Mouse (Mus musculus): ENCODE measurements around the gene Zc3h12a.

Gene Zc3h12a

DNA sequence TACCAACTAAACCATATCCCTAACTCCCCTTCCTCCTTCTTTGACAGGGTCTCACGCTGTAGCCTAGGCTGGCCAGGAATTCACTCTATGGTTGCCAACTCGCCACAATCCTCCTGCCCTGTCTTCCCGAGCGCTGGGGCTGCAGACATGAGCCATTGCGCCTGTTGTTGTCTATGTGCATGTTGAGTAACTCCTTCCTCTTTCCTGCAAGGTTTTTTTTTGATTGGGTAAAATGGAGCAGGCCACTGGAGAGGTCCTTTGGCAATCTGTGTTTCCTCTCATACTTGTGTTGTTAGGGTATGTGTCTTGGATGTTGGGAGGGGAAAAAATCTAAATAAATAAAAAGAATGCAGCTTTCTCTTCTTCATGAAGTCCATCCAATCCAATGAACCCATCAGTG lies 16.6 kb upstream of the Zc3h12a start:
- no peak for DNase-seq

DNA sequence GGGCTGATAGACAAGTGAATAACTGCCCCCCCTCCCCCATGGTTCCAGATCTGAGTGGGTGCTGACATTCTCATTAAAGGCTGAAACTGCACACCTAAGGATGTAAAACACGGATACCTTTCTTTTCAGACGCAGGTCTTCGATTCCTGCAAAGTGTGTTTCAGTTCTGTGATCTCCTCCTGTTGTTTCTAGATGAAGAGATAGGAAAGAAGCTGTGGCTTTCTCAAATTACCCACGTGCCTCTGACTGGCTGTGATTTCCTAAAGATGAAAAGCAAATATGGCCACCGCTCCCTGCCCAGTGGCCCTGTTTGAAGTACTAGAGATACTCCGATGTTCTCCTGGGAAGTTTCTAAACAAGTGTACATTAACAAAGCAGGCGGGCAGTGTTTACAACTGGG lies 10.7 kb upstream of the Zc3h12a start:
- no peak for DNase-seq

DNA sequence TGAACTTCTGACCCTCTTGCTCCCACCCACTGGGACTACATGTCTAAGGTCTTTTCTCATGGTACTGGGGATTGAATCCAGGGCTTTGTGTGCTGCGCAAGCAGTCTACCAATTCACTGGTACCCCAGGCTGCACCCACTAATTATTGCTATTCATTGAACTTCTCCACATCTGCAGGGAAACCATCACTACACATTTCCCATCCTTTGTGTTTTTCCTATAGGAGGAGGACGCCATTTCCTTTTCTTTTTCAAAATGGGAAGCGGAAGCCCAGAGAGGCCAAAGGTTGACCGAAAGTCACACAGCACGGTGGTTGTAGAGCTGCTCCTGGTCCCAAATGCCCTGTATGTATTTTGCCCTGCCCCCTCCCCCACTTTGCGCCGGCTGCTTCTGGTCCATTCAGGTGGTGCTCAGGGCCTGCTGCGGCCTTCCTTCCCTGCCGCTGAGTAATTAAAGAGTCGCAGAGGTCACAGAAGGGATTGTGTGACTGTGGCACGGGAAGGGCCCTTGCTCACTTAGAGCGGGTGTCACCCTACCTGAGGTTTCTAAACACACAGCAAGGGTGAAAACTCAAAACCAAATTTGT lies 8.8 kb upstream of the Zc3h12a start:
- no peak for DNase-seq

DNA sequence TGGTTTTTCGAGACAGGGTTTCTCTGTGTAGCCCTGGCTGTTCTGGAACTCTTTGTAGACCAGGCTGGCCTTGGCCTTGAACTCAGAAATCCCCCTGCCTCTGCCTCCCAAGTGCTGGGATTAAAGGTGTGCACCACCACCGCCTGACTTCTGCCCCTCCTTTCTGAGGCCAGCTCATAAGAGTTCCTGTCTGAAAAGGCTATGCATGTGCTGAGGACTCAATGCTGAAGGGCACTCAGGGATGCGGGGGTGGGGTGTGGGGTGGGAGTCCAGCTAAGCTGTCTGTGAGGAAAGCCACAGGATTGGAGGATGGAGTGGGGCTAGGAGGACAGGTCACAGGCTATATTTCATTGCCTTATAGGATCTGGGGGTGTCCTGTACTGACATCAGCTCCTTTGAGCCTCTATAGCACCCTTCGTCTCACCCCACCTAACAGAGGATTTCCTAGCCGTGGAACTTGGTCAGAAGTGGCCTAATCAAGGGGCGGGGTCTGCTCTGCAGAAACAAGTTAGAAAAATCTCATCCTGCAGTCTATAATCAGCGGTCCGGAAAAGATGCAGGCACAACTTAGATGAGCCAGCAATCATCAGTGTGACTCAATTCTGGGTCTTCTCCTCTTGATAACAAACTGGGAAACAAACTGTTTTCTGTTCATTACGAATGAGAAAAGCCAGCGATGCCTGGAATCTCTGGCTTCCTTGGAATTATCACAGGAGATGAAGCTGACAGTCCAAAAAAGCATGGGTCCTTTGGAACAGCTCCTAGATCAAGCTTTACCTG lies 7.6 kb upstream of the Zc3h12a start:
- DNase-seq: no peak

DNA sequence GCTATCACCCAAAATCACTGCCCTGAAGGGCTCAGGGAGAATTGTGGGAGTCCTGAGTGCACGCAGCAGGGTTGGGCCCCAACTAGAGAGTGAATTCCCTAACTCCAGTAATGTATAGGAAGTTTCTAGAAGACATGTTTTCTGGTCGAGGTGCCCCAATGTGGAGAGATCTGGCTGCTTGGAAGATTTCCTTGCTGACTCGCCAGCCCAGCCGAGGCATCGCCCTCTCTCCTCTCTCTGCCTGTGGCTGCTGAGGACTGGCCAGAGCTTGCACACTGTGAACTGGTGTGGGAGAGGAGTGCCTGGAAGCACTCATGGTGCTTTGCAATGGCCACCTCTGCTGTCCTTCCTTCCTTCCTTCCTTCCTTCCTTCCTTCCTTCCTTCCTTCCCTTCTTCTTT lies 7.0 kb upstream of the Zc3h12a start:
- DNase-seq: no peak

DNA sequence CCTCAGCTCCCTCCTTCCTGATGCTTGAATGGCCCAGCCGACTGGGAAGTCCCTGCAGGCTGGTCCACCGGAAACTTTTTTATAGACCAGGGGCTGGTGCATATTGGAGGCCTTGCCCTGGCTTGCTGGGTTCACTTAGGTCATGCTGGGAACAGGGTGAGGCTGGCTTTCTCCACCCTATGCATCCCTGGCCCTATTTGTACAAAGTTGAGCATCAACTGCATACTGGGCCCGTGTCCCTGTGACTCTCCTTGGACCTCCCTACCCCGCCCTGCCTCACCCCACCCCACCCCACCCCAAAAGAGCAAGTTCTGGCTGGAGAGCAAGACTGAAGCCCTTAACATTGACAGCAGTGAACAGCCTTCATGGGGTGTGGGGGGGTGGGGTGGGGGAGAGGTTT lies 6.6 kb upstream of the Zc3h12a start:
- DNase-seq: no peak

DNA sequence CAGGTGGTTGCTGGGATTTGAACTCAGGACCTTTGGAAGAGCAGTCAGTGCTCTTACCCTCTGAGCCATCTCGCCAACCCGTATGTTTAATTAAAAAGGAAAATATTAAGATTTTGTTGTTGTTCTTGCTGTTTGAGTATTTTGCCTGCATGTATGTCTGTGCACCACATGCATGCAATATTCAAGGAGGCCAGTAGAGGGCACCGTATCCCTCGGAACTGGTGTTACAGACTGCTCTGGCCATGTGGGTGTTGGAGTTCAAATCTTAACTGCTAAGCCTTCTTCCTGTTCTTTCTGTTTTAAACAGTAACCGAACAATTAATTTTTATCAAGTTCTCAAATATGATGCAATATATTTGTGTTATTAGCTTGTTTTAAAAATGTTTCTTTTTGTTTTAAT lies 4.8 kb upstream of the Zc3h12a start:
- DNase-seq: peak in 1 of 2 experiments; percentile 78

DNA sequence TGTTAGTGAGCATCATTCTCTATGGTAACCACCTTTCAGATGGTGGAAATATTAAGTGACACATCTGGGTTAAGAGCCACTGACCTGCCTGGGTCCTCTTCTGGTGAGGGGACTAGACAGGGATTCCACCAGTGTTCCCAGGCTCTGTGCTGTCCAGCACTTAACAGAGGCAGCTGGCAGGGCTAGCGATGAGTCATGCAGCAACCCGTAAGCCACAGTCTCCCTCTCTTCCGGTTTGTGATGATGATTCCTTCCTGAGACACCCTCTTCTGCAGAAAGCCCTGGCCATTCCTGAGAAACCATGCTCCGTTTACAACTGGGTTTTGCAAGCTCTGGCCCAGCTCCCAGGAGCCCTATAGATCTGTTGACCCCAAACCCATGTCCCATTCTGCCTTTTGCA lies 3.9 kb upstream of the Zc3h12a start:
- DNase-seq: peak; percentile 33 to 56

DNA sequence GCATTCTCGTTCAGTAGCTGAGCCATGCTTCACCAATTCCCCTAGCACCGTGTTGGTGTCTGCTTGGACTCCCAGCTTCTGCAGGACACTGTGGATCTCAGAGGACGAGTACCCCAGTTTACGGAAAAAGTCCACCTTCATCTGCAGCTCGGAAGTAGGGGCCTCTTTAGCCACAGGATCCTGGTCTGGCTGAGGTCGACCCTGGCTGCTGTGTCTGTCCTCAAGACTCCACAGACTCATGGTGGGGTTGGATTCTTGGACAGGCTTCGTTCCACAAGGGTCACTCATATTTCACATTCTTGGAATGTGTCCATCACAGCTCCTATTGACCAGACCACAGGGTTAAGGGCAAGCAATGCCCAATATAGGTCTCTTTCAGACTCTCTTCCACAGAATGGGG lies 879 bp downstream of the Zc3h12a start:
- no peak for DNase-seq

DNA sequence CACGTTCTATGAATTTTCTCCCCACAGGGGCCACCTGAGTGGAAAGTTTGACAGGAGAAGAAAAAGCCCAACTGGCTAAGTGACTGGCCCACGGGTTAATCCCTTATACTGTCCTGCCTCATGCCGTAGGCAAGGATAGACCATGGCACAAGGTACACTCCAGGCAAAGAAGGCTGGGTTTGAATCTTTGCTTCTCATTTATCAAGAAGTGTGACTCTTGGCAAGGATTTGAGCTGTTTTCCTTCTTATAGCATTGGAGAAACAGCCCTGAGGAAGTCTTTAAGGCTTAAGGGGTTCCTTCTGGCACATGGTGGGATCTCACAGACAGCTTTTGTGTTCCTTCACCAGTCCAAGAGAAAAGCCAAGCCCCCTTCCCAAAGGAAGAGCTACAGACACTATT lies 1.5 kb downstream of the Zc3h12a start:
- DNase-seq: no peak

DNA sequence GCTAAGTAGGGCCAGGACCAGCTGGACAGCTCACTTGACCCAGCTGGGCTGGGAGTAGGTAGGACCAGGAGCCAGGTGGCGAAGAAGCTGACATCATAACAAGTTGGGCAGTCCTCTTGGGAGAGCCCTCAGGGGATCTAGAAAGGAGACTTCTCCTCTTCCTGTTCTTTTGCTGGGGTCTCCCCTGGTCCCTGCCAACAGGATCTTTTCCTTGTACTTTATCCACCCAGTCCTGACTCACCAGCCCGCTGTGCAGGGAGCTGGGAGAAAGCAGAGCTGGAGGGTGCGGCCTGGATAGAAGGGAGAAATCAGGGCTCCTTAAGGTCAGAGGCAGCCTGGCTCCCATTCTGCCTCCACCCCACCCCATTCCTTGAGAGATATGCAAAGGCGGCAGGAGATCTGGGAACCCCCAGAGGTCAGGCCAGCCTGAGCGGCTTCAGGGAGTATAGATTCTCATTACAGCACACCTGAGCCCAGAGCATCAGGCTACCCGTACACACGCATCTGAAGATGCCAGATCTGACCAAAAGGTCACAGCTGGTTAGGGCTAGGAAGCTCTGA lies 2.2 kb downstream of the Zc3h12a start:
- no peak for DNase-seq

DNA sequence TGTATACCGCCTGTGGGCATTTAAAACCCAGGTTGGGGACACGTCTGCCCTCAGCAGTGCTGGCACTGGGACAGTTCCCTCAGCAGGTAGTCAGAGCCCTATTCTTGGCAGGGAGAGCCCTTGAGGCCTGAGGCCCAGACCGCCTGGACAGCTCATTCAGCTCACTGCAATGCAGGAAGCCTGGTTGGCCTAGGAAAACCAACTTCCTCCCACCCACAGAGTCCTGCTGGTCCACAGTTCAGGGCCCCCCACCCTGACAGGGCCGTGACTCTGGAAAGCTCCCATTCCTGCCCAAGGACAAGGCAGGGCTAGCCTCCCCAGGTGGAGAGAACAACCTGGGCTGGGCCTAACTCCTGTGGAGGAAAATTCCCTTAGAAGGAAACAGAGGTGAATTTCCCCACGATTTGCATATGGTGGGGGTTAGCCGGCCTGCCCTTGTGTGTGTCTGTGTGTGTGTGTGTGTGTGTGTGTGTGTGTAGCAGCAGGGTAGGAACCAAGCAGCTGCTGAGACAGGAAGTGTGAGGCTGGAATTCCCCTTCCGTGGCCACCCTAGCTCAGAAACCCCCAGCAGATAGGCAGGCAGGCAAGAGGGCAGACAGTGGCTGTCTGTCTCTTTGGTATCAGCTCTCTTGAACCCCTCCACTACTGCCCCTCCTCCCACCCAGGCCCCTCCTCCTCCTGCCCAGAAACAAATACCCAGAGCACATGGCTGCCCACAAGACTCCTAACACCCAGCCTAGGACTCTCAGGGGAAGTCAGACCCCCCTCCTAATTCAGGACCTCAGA lies 3.0 kb downstream of the Zc3h12a start:
- DNase-seq: peak; percentile 46 to 59

DNA sequence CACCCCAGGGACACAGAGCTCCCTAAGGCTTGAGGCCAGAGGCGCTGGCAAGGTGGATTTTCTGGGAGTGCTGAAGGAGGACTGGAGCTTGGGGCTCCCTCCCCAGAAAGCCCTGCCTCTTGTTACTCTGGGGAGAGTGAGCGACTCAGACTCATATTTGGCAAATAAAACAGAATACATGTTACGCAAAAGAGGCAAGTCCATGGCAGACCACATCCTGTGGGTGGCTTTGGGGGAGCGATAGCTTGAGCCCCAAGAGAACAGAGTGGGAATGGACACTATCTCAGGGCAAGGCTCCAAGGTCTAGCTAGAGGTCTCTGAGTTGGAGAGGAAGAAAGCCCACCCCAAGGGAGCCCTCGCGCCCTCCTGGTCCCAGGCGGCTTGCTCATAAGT lies 4.4 kb downstream of the Zc3h12a start:
- no peak for DNase-seq

DNA sequence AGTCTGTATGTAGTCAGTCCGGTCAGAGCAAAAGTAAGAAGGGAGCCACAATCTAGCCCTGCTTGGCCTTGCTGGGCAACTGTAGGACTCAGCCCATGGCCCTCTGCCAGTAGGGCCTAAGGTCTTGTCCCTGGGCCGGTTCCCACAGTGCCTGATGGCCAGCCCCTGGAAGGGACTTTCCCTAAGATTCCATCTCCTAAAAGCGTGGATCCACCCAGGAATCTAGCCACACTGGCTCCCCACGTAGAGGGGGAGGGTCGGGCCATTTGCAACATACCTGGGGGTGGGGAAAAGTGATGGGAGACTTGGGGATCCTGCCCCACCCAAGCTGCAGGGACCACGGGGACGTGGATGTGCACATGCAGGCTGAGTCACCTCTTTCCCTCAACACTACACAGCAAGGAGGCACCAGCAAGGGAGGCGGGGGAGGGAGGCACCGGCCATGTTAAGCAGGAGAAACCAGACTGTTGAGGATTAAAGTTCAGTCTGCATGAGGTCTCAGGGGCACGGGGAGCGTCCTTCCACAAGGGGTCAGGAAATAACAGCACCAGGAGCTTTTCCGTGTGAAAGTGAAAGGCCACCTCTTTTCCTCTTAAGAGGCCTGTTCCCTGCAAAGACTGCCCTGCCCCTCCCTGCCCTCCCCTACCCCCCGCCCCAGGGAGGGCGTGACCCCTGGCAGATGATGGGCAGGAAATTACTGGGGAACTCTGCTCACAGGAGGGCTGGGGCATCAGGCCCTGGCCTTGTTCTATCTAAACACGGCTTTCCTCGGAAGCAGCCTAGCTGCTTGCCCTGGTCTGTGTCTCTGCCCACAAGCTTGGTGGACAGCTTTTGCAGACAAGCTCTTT lies 5.0 kb downstream of the Zc3h12a start:
- peak; percentile 63 to 75 for DNase-seq

DNA sequence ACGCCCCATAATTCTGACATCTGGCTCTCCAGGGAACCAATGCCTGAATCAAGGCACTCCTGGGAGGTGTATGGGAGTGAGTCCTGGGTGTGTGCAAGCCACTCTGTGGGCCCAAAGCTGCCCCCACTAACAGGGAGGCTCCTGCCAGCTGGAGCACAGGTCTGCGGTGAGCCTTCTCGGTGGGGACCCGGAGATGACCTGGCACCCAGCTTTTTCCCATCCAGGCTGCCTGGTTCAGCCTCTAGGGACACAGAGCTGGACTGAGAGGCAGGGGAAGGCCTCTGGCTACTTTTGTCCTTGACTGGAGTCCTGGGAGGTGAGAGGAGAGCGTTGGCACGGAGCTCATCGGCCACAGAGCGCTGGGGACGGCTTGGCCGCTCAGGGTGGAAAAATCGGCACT lies 7.9 kb downstream of the Zc3h12a start:
- no peak for DNase-seq

DNA sequence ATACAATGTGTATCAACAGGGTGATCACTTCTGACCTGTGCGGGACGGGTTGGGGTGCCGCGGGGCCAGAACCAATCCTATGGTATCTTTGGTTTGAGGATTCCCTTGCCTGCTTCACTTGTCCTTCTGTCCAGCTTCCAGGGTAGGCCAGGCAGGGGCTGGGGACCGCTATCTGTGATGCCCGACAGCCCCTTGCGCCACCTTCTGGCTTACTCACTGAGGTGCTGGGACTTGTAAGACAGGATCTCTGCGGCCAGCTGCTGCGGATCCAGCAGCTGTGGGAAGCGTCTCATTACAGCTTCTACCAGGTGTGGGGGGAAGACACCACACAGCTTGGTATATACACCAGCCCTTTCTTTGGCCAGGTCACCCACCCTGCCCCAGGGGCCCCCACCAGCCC lies 8.6 kb downstream of the Zc3h12a start:
- no peak for DNase-seq

DNA sequence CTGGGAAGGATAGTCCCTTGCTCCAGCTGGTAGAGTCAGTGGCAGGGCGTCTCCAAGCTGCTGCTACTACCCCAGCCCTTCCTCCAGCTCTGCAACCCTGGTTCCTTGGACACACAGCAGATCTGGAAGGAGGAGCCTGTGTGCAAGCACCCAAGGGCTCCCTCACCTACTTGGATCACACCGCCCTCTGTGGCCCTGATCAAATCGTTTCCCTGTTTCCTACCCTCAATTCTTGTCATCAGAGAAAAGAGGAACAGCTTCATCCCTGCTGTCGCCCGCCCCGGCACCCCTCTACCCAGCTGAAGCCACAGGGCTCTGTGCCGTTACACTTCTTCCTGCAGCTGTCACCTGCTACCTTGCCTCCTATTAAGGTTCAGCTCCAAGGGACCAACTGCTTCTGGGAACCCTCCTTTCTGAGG lies 9.7 kb downstream of the Zc3h12a start:
- DNase-seq: peak; percentile 50

DNA sequence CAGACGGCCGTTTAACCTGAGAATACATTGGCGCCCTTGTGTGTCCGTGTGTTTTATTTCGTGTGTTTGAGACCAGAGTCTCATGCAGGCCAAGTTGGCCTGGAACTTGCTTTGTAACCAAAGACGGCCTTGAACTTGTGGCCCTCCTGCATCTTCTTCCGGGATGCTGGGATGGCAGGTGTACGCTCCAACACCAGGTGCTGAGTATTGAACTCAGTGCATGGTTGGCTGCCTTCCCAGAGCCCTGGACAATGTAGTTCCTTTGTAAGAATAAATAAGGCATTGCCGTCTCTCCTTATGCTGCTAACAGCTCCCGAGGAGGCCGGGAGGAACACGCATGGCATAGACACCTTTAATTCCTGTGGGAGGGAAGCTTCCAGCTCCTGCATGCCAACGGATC lies 10.7 kb downstream of the Zc3h12a start:
- DNase-seq: no peak

DNA sequence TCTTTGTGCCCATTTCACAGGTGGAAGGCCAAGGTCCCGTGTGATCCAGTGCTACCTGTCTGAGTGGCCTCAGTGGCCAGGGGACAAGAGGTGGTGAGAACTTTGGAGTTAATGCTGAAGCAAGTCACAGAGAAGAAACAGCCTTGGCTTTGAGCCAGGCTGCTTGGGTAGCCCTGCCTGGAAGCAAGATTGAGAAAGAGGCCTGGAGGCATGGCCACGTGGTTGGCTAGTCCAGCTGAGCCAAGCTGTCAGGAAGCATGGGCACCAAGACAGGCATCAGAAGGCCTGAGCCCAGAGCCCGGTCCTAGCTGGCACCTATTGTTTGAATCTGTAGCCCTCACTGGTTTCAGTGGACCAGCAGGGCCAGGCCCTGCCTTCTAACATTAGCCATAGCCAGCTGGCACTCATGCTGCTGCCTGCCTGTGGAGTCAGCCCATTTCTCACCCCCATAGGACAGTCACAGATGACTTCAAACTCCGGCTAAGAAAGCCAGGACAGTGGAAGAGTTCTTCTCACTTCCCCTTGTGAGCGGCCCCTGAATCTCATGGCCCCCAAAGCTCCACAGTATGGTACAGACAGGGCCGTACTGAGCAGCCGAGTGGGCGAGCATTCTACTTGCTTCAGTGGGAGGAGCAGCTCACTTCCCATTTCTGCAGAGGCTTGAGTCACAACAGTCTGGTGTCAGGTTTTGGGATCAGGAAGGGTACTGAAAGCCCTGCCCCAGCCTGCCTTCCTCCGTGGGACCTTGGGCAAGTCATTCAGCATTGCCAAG lies 11.4 kb downstream of the Zc3h12a start:
- peak; percentile 76 to 82 for DNase-seq

DNA sequence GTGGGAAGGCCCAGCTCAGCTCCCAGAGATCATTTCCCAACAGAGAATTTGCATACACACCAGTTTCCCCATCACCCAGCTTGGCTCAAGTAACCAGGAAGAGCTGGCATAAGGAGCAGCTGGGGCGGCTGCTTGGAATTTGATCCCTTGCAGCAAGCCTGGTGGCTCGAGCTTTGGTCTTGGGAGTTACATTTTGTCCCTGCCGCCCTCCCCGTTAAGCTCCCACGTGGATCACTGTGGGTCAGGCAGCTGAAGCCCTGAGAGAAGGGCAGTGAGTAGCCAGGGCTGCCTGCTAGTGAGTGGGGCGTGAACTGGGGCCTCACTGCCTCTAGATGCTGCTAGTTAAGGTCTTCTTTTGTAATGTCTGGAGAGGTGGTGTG lies 11.9 kb downstream of the Zc3h12a start:
- peak; percentile 60 to 72 for DNase-seq

DNA sequence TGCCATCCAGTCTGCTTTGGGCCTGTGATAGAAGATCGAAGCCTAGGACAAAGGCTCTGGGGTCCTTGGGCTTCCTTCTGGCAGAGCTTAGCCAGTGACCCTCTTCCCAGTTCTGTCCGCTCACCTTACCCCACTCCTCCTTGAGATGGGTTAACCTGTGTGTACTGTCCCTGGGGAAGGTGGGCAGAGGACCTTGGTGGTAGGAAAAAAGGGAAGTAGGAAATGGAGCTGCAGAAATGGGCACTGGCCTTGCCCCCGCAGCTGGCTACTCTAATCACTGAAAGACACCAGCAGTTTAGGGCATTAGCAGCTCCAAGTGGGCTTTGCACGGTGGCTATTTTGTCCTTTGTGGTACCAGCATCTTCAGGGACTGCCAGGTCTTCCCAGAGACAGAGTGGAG lies 12.6 kb downstream of the Zc3h12a start:
- DNase-seq: peak in 1 of 2 experiments; percentile 13

DNA sequence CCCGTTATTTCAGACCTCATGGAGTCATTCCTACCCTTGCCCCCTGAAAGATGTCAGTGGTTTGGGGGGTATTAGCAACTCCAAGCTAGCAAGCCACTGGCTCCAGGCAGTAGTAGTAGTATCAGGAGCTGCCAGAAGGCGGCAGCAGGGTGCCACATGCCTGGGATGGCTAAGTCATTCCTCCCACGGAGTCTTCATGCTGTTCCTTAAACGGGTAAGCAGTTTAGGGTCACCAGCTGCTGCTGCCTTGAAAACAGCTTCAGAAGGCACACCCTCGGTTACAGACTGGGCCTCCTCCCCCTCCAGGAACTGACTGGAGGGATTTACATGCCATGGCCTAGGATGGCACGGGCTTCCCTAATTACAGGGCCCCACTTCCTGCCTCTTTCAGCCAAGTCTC lies 13.0 kb downstream of the Zc3h12a start:
- DNase-seq: peak; percentile 87 to 90

Data from lung, postnatal 4 days (tissue).